Mouse (Mus musculus): ENCODE results near the gene Gmps. TPM values are rescaled to one million over a fixed set of nuclear protein-coding genes. Genes with fewer than 3 reads are reported as not detected.
A peak's percentile ranks its signal among the peaks of the same experiment; 100 is the strongest.

The Gmps gene
- total and polyA plus RNA-seq, 2 experiments from 2014 or later, result 40.9 to 46.2 TPM

DNA sequence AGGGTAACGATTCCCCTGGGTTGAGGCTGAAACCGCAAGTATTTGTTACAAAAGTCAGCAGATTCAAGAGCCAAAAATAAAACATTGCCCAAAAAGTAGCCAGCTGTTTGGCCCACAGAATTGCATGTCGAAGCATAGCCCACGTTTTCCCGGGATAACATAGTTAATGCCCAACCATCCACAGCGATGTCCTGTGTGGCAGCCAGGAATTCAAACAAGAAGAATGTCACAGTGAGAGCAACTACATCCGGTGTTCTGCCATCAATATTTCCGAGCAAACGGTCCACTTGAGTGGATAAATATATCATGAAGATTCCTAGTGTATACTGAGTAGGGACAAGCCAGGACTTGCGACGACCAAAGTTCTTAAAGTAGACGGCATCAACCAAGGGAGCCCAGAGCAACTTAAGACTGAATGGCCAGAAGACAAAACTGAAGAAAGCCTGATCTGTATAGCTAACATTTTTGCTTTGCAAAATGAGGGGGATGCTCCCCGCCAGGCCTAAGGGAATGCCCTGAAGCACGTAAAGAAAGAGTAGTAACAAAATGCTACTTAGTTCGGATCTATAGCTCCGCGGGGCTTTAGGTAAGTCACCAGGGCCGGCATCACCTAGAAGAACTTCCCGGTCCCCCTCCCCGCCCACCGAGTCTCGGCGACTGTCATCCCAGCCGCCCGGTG lies 12.3 kb upstream of the Gmps start:
- no peak for ATAC-seq (ENCODE audit: low FRiP score)
- TF ChIP-seq CTCF (IDR thresholded peaks at IDR 0.05), result no peak
- H3K9ac ChIP-seq (replicated peaks; ENCODE audit: low read length, poor library complexity, severe bottlenecking), result peak overlapping the region; percentile 81
- DNase-seq (ENCODE audit: low spot score), result peak; percentile 5
- peak overlapping the region; percentile 84; the same call in 1 of the 2 replicates for H3K27ac ChIP-seq (ENCODE audit: low read depth, low read length)
- H3K4me3 ChIP-seq (ENCODE audit: low read depth, low read length), result peak overlapping the region; percentile 95
- WGBS, result 7% methylated on average over 25 of the region's 25 CpGs
- peaks cover 11% of the 10 kb centered on the region; the same call in 1 of the 2 replicates for H3K4me1 ChIP-seq (ENCODE audit: insufficient read depth, low read length)
- H3K4me2 ChIP-seq (ENCODE audit: low read depth, low read length, poor library complexity, severe bottlenecking), result peak overlapping the region; percentile 74
- 0 out of 2 replicates have a peak, but pooled peaks cover 5% of the 10 kb centered on the region for H3K27me3 ChIP-seq (ENCODE audit: insufficient read depth, low read length)
- H3K9me3 ChIP-seq (ENCODE audit: low read length), result no peaks in the 10 kb centered on the region
- H3K36me3 ChIP-seq (ENCODE audit: insufficient read depth, low read length), result no peaks in the 10 kb centered on the region

DNA sequence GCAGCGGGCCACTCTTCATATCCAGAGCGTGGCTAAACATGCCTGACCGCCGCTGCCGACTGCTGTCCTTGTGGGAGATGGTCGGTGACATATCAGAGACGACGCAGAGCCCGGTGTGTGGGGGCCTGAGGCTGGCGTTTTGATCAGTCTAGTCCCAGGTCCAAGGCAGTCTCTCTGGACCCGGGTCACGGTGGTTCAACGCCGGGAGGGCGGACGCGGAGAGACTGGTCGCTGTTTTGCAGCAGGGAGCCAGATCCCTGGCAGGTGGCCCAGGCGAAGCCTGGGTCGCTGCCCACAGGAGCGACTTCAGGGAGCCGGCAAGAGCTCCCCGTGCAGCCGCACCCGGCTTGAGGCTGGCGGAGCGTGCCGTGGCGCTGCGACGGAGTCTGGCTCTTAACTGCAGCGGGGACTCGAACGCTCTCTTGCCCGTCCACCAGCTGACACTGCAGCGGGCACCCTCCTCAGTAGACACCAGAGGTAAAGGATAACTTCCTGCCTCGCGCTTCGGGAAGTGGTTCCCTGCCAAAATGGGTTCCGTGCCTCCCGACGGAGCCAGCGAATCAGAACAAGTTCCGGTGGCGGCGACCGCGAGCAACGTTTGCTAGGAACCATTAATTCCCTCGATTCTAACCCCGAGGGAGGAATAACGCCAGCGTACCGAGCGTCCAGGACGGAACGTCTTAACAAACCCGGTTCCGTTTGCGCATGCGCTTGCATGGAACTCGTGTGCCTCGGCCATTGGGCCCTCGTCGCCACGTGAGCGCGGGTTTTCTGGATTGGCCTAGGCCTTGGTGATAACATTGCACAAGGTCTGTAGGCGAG lies 11.6 kb upstream of the Gmps start, which contains the start of gene Slc33a1:
Gene Slc33a1 (minus strand): TSS at position 669 of the 822 bp plus-strand sequence.
- under 1% methylated on average over 69 of the region's 69 CpGs for WGBS
- Histone ChIP-seq H3K4me1 (ENCODE audit: insufficient read depth, low read length) (peaks cover 10% of the 10 kb centered on the region; the same call in 1 of the 2 replicates), H3K27ac (ENCODE audit: low read depth, low read length) (peak within 1 kb of the TSS; percentile 84)

DNA sequence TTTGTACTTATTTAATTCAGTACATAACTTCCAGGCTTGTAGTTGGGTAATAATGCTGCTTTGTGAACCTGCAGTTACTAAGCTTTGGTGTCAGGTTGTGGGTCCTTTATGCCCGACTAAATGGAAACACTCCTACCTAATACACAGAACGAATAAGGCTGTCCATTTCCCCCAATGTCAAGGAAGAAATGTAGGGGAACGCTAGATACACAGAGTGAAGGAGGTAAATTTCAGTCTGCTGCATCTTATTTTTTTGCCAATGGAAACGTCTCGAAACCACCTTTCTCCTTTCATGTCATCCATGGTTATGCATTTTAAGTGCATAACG lies 11.0 kb upstream of the Gmps start:
- no peak for TF ChIP-seq CTCF (IDR thresholded peaks at IDR 0.05)
- DNase-seq (ENCODE audit: low spot score) (no peak), ATAC-seq (ENCODE audit: low FRiP score) (no peak)
- H3K4me1 ChIP-seq (ENCODE audit: insufficient read depth, low read length), result peaks cover 9% of the 10 kb centered on the region; the same call in 1 of the 2 replicates
- whole genome bisulfite sequencing, result 82% methylated on average over 6 of the region's 6 CpGs
- no peaks in the 10 kb centered on the region for H3K36me3 ChIP-seq (ENCODE audit: insufficient read depth, low read length)
- 0 out of 2 replicates have a peak, but pooled peaks cover 5% of the 10 kb centered on the region for H3K27me3 ChIP-seq (ENCODE audit: insufficient read depth, low read length)
- no peaks in the 10 kb centered on the region for H3K9me3 ChIP-seq (ENCODE audit: low read length)
- H3K4me2 ChIP-seq (ENCODE audit: low read depth, low read length, poor library complexity, severe bottlenecking), result peak overlapping the region; percentile 74
- peak overlapping the region; percentile 64; the same call in 1 of the 2 replicates for H3K27ac ChIP-seq (ENCODE audit: low read depth, low read length)
- peak overlapping the region; percentile 95; the same call in 1 of the 2 replicates for H3K4me3 ChIP-seq (ENCODE audit: low read depth, low read length)
- no peak overlapping the region for H3K9ac ChIP-seq (replicated peaks; ENCODE audit: low read length, poor library complexity, severe bottlenecking)

More for the DNA sequence above, 11.6 kb upstream of the Gmps start, which contains the start of gene Slc33a1:
- H3K4me3 ChIP-seq (ENCODE audit: low read depth, low read length), result peak within 1 kb of the TSS; percentile 95
- no peaks in the 10 kb centered on the region for H3K36me3 ChIP-seq (ENCODE audit: insufficient read depth, low read length)
- DNase-seq (ENCODE audit: low spot score) (peak; percentile 100), ATAC-seq (ENCODE audit: low FRiP score) (peak; percentile 98)
- peak; percentile 34; the same call in 1 of the 2 replicates for TF ChIP-seq CTCF (IDR thresholded peaks at IDR 0.05)
- peak within 1 kb of the TSS; percentile 81 for H3K9ac ChIP-seq (replicated peaks; ENCODE audit: low read length, poor library complexity, severe bottlenecking)
- peak within 1 kb of the TSS; percentile 74 for H3K4me2 ChIP-seq (ENCODE audit: low read depth, low read length, poor library complexity, severe bottlenecking)
- 0 out of 2 replicates have a peak, but pooled peaks cover 5% of the 10 kb centered on the region for H3K27me3 ChIP-seq (ENCODE audit: insufficient read depth, low read length)
- no peaks in the 10 kb centered on the region for H3K9me3 ChIP-seq (ENCODE audit: low read length)

DNA sequence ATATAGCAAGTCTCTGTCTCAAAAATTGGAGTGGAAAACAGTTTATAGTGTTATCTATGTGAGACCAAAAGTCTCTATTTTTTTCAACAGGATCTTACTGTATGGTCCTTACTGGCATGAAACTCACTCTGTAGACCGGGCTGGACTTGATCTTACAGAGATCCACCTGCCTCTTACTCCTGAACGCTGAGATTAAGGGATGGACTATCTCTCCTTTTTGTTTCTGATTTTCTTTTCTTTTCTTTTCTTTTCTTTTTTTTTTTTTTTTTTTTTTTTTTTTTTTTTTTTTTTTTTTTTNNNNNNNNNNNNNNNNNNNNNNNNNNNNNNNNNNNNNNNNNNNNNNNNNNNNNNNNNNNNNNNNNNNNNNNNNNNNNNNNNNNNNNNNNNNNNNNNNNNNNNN lies 10.0 kb upstream of the Gmps start:
- no peak for TF ChIP-seq CTCF (IDR thresholded peaks at IDR 0.05)
- Histone ChIP-seq H3K4me2 (ENCODE audit: low read depth, low read length, poor library complexity, severe bottlenecking) (no peak overlapping the region), H3K9me3 (ENCODE audit: low read length) (no peaks in the 10 kb centered on the region), H3K27ac (ENCODE audit: low read depth, low read length) (no peak overlapping the region), H3K27me3 (ENCODE audit: insufficient read depth, low read length) (0 out of 2 replicates have a peak, but pooled peaks cover 5% of the 10 kb centered on the region), H3K4me3 (ENCODE audit: low read depth, low read length) (no peak overlapping the region), H3K4me1 (ENCODE audit: insufficient read depth, low read length) (peaks cover 9% of the 10 kb centered on the region; the same call in 1 of the 2 replicates), H3K9ac (replicated peaks; ENCODE audit: low read length, poor library complexity, severe bottlenecking) (no peak overlapping the region), H3K36me3 (ENCODE audit: insufficient read depth, low read length) (no peaks in the 10 kb centered on the region)
- ATAC-seq (ENCODE audit: low FRiP score) (no peak), DNase-seq (ENCODE audit: low spot score) (no peak)
- WGBS, result 77% methylated on average over 2 of the region's 2 CpGs

DNA sequence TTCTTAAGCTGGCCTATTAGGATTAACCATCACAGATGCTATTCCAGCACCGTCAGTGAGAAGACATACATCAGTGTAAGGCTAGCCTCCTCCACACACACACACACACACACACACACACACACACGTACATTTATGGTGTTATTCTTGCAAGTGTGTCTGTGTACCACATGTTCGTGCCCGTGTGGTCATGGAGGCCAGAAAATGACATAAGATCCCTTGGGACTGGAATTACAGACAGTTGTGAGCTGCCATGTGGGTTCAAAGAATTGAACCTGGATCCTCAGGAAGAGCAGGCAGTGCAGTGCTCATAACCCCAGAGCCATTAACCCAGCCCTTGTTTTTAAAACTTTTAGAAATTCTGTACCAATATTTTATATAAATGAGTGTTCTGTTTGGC lies 2.0 kb downstream of the Gmps start:
- Histone ChIP-seq H3K36me3 (ENCODE audit: insufficient read depth, low read length) (peaks cover 8% of the 10 kb centered on the region; the same call in 1 of the 2 replicates), H3K27ac (ENCODE audit: low read depth, low read length) (no peak overlapping the region), H3K9me3 (ENCODE audit: low read length) (no peaks in the 10 kb centered on the region), H3K9ac (replicated peaks; ENCODE audit: low read length, poor library complexity, severe bottlenecking) (no peak overlapping the region), H3K4me3 (ENCODE audit: low read depth, low read length) (no peak overlapping the region), H3K4me2 (ENCODE audit: low read depth, low read length, poor library complexity, severe bottlenecking) (peak overlapping the region; percentile 6; the same call in 1 of the 2 replicates), H3K27me3 (ENCODE audit: insufficient read depth, low read length) (no peaks in the 10 kb centered on the region), H3K4me1 (ENCODE audit: insufficient read depth, low read length) (peaks cover 3% of the 10 kb centered on the region; the same call in 1 of the 2 replicates)
- 70% methylated on average over 4 of the region's 4 CpGs for WGBS
- no peak for DNase-seq (ENCODE audit: low spot score)
- TF ChIP-seq CTCF (IDR thresholded peaks at IDR 0.05), result no peak
- no peak for ATAC-seq (ENCODE audit: low FRiP score)
